Mouse (Mus musculus) lung, embryonic 16.5 days (tissue): Measurements from ENCODE around the gene Cdh4. TPM values are rescaled to one million over a fixed set of nuclear protein-coding genes. Genes with fewer than 3 reads are reported as not detected.

ENCODE experiments used
- ATAC-seq: fragments of 200-750 bp; cut with Nextera tagmentation; 2 replicates; pipeline ENCODE4 v1.8.0; 2017; ENCODE audit warnings: low read depth, mild to moderate bottlenecking, moderate library complexity
- H3K27ac ChIP-seq: fragments of 300-500 bp; sonication (generic); 2 replicates; pipeline ENCODE4 v1.5.1; 2014; ENCODE audit warnings: mild to moderate bottlenecking, control low read depth, low read length
- H3K27me3 ChIP-seq: fragments of 300-500 bp; sonication (generic); 2 replicates; pipeline ENCODE4 v1.6.1; 2014; ENCODE audit warnings: low read depth, low read length, mixed read lengths; ENCODE audit not compliant: control insufficient read depth, insufficient read depth
- H3K36me3 ChIP-seq: fragments of 300-500 bp; sonication (generic); 2 replicates; pipeline ENCODE4 v1.6.1; 2014; ENCODE audit warnings: low read length; ENCODE audit not compliant: control insufficient read depth, insufficient read depth
- H3K4me1 ChIP-seq: fragments of 300-500 bp; sonication (generic); replicated peaks from 2 replicates; pipeline ENCODE4 v1.6.1; 2014; ENCODE audit warnings: low read length, mixed read lengths; ENCODE audit not compliant: control insufficient read depth, insufficient read depth
- H3K4me2 ChIP-seq: fragments of 300-500 bp; sonication (generic); 2 replicates; pipeline ENCODE4 v1.6.1; 2014; ENCODE audit warnings: low read depth, low read length, control low read depth
- H3K4me3 ChIP-seq: fragments of 300-500 bp; sonication (generic); 2 replicates; pipeline ENCODE4 v1.5.1; 2014; ENCODE audit warnings: mild to moderate bottlenecking, low read length, control low read depth
- H3K9ac ChIP-seq: fragments of 300-500 bp; sonication (generic); 2 replicates; pipeline ENCODE4 v1.6.1; 2014; ENCODE audit warnings: low read length, control low read depth
- H3K9me3 ChIP-seq: fragments of 300-500 bp; sonication (generic); 2 replicates; pipeline ENCODE4 v1.6.1; 2016; ENCODE audit warnings: low read length; ENCODE audit not compliant: control insufficient read depth
- WGBS: fragments of 180-500 bp; shearing (Covaris S2); extraction: QIAGEN DNeasy Blood & Tissue Kit; methylation state at CpG from one replicate; pipeline ENCODE4 v1.1.7; 2014; 5-methylcytosine and 5-hydroxymethylcytosine counted together
- polyA plus RNA-seq: library from polyadenylated mRNA; unstranded; fragments of >200 nt; fragmentation: Nextera tagmentation; extraction: Ambion mirVana; gene quantifications from 2 replicates; pipeline ENCODE4 v1.2.1, GENCODE M21; 2015

Gene Cdh4
- polyA plus RNA-seq, 1 experiment from 2014 or later: 7.0 TPM

DNA sequence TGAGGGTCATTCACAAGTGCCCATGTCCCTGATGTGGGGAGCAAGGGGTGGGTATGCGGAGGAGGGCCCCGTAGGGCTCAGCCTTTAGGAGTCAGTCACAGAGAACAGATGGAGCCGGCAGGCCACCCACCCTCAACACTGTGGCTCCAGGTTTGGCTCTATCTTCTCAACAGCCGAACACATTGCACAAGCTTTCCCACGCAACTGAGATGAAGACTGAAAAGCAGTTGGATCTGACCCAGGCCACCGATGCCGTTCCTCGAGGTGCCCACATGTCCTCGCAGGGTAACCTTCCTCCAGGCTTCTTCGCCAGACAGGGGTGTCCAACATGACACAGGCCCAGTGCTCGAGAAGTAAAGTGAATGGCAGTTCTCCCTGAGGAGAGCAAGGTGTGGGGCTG, 144.2 kb downstream of the Cdh4 start:
- no peaks in the 10 kb centered on the region for H3K9me3 ChIP-seq
- 76% methylated on average over 11 of the region's 11 CpGs for WGBS
- no peak for ATAC-seq
- no peaks in the 10 kb centered on the region for H3K4me1 ChIP-seq
- H3K36me3 ChIP-seq: no peaks in the 10 kb centered on the region
- H3K4me2 ChIP-seq: no peak overlapping the region
- no peak overlapping the region for H3K27ac ChIP-seq
- no peak overlapping the region for H3K4me3 ChIP-seq
- no peaks in the 10 kb centered on the region for H3K27me3 ChIP-seq
- no peak overlapping the region for H3K9ac ChIP-seq

DNA sequence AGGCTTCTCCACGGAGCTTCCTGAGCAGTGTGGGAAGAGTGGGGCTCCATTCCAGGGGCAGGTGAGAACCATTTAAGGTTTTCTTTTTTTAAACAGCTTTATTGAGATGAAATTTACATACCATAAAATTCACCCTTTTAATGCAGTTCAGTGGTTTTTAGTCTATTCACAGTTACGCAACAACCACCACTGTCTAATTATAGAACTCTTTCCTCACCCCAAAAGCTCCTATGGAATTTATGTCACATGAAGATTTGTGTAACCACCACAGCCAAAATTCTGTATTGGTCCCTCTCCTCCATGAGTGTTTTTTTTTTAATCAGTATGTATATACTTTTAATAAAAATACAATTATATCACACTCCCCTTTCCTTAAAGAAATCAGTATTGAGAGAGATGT, 144.8 kb downstream of the Cdh4 start:
- H3K4me3 ChIP-seq: no peak overlapping the region
- no peak overlapping the region for H3K9ac ChIP-seq
- no peak overlapping the region for H3K27ac ChIP-seq
- H3K4me2 ChIP-seq: no peak overlapping the region
- H3K9me3 ChIP-seq: no peaks in the 10 kb centered on the region
- 72% methylated on average over 2 of the region's 2 CpGs for WGBS
- no peaks in the 10 kb centered on the region for H3K36me3 ChIP-seq
- no peaks in the 10 kb centered on the region for H3K4me1 ChIP-seq
- no peak for ATAC-seq
- no peaks in the 10 kb centered on the region for H3K27me3 ChIP-seq

DNA sequence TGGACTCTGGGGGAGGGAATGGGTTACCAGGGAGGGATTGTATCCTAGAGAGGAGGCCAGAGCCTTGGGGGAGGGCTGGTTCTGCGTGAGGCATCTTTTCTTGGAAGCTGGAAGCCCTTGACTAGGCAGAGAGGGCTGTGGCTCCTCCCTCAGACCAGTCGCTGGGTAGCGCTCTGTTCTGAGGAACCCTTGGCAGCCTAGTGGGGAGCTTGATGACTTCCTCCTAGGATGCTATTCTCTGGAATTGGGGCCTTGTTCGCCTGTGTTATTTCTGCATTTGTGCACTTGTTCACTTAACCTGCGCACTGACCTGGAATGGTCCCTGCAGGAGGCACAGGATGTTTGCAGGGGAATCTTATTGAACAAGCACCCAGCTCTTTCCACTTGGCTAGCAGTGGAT, 149.4 kb downstream of the Cdh4 start:
- 56% methylated on average over 5 of the region's 5 CpGs for WGBS
- H3K4me2 ChIP-seq: no peak overlapping the region
- H3K4me3 ChIP-seq: no peak overlapping the region
- no peak for ATAC-seq
- no peaks in the 10 kb centered on the region for H3K36me3 ChIP-seq
- H3K4me1 ChIP-seq: no peaks in the 10 kb centered on the region
- H3K27me3 ChIP-seq: no peaks in the 10 kb centered on the region
- H3K9me3 ChIP-seq: no peaks in the 10 kb centered on the region
- H3K27ac ChIP-seq: no peak overlapping the region
- H3K9ac ChIP-seq: no peak overlapping the region

DNA sequence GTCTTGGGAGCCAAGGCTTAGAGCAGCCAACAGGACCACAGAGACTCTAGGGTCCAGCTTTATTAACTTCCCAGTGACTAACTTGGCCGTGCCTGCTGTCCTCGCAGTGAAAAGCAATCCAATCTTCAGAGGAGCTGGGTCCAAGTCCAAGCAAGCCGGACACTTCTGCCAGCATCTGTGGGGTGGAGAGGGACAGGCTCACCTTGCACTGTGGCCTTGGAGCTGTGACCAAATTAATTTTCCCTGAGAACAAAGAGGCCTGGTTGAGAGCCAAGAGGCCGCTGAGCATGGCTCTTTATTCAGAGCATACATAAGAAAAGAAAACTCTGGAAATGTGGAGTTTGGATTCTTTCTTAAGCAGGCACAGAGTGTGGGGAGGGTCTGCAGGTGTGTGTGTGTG, 152.8 kb downstream of the Cdh4 start:
- no peak for ATAC-seq
- WGBS: 69% methylated on average over 4 of the region's 4 CpGs

DNA sequence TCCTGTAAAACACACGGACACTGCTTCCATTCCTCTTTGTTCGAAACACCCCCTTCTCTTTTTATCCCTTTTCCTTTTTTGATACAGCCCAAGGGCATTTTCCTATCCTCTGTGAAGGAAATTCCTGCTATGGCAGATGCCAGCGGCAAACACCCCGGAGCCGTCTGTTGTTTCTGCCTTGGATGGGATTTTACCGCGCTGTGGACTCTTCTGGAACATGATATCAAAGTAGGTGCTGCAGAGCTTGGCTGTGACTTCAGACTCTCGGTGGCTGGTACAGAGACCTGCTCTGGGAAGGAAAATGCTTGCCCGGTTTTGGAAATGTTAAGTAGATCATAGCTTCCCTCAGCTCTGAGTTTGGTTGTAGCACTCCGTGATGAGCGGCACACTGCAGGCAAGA, 156.7 kb downstream of the Cdh4 start:
- Histone ChIP-seq H3K27ac (no peak overlapping the region), H3K27me3 (no peaks in the 10 kb centered on the region), H3K9me3 (no peaks in the 10 kb centered on the region), H3K4me1 (no peaks in the 10 kb centered on the region), H3K9ac (no peak overlapping the region), H3K36me3 (no peaks in the 10 kb centered on the region), H3K4me3 (no peak overlapping the region), H3K4me2 (no peak overlapping the region)
- ATAC-seq: no peak
- 79% methylated on average over 11 of the region's 11 CpGs for WGBS

More for the DNA sequence above, 152.8 kb downstream of the Cdh4 start:
- H3K9ac ChIP-seq: no peak overlapping the region
- H3K27ac ChIP-seq: no peak overlapping the region
- no peaks in the 10 kb centered on the region for H3K4me1 ChIP-seq
- no peaks in the 10 kb centered on the region for H3K27me3 ChIP-seq
- no peak overlapping the region for H3K4me2 ChIP-seq
- H3K36me3 ChIP-seq: no peaks in the 10 kb centered on the region
- H3K4me3 ChIP-seq: no peak overlapping the region
- H3K9me3 ChIP-seq: no peaks in the 10 kb centered on the region

DNA sequence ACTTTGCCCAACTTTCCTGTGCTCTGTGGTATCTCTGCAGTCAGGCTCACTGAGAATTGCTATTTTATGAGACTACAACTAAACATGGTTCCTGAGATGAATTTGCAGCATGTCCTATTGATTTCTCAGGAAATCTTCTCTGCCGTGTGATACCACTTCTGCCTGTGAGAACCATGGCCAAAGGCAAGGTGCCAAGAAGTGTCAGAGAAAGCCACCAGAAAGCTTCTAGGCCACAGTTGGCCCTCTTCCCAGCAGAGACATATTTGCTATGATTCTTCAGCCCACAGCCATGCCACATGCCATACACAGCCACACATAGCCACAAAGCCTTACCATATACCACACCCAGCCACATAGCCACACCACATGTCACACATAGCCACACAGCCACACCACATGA, 157.7 kb downstream of the Cdh4 start:
- H3K4me3 ChIP-seq: no peak overlapping the region
- H3K27ac ChIP-seq: no peak overlapping the region
- no peaks in the 10 kb centered on the region for H3K4me1 ChIP-seq
- no peaks in the 10 kb centered on the region for H3K9me3 ChIP-seq
- no peak overlapping the region for H3K4me2 ChIP-seq
- H3K36me3 ChIP-seq: no peaks in the 10 kb centered on the region
- no peak for ATAC-seq
- WGBS: 50% methylated on average over 1 of the region's 1 CpGs
- no peaks in the 10 kb centered on the region for H3K27me3 ChIP-seq
- H3K9ac ChIP-seq: no peak overlapping the region

DNA sequence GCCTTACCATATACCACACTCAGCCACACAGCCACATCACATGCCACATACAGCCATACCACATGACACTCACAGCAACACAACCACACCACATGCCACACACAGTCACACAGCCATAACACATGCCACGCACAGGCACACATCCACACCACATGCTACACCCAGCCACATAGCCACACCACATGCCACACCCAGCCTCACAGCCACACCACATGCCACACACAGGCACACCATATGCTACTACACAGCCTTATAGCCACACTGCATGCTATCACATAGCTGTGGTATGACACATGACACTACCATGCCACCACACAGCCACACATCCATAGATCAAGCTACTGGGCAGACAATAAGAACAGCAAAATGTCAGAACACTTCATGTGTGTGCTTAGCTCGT, 158.1 kb downstream of the Cdh4 start:
- H3K4me1 ChIP-seq: no peaks in the 10 kb centered on the region
- 62% methylated on average over 2 of the region's 2 CpGs for WGBS
- H3K4me3 ChIP-seq: no peak overlapping the region
- no peak overlapping the region for H3K9ac ChIP-seq
- no peaks in the 10 kb centered on the region for H3K9me3 ChIP-seq
- no peaks in the 10 kb centered on the region for H3K36me3 ChIP-seq
- no peak overlapping the region for H3K4me2 ChIP-seq
- ATAC-seq: no peak
- no peaks in the 10 kb centered on the region for H3K27me3 ChIP-seq
- no peak overlapping the region for H3K27ac ChIP-seq

DNA sequence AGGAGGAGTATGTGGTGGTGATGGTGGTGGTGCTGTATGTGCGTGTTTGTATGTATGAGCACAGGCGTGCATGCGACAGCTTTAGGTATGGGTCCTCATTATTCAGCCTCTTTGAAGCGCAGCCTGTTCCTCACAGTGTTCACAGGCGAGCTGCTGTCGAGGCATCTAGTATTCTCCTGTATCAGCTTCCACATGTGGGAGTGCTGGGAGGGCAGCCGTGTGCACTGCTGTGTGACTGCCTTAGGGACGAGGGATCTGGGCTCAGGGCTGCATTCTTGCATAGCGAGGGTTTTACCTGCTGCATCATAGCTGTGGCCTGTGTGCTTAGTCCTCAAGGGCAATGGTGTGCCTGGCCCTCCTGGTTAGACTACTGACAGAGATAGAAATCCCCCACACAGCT, 158.9 kb downstream of the Cdh4 start:
- WGBS: 76% methylated on average over 9 of the region's 9 CpGs
- H3K27me3 ChIP-seq: no peaks in the 10 kb centered on the region
- no peak for ATAC-seq
- no peak overlapping the region for H3K9ac ChIP-seq
- H3K27ac ChIP-seq: no peak overlapping the region
- no peaks in the 10 kb centered on the region for H3K4me1 ChIP-seq
- no peak overlapping the region for H3K4me2 ChIP-seq
- H3K9me3 ChIP-seq: no peaks in the 10 kb centered on the region
- H3K4me3 ChIP-seq: no peak overlapping the region
- no peaks in the 10 kb centered on the region for H3K36me3 ChIP-seq

DNA sequence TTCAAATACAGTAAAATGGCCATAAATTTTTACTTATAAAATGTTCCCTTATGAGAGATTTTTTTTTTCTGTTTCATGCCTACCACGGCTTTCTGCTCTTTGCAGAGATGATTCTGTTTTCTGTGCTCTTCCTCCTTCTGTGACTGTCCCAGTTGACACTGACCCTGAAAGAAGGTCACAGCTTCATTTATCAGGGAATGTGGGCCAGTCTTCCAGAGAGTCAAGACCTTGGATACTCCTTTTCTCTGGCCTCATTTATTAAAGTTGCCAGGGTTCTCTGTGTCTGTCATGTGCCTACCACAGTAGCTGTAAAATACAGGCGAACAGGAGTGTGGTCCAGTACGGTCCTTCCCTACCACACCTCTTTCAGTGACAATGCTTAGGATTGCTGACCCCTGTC, 162.5 kb downstream of the Cdh4 start:
- WGBS: 69% methylated on average over 3 of the region's 3 CpGs

DNA sequence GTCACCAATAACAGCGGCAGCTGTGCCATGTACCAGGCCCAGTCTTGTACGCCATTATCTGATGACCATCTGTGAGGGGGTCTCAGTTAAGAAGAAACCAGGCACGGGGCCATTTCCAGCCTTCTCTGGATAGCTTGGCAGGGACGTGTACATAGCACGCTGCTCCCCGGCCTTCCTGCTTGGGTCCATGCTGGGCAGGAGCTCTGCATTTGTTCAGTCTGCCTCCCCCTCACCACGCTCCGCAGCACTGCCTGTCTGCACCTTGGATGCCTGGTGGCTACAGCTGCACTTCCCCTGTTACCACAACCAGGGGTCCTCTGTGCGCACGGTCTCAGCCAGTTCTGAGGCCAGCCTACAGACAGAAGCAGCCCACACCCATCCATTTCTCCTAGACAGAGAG, 163.0 kb downstream of the Cdh4 start:
- no peak for ATAC-seq
- H3K36me3 ChIP-seq: no peaks in the 10 kb centered on the region
- no peaks in the 10 kb centered on the region for H3K9me3 ChIP-seq
- WGBS: 54% methylated on average over 10 of the region's 10 CpGs
- H3K4me1 ChIP-seq: no peaks in the 10 kb centered on the region
- no peak overlapping the region for H3K4me2 ChIP-seq
- H3K9ac ChIP-seq: no peak overlapping the region
- H3K27ac ChIP-seq: no peak overlapping the region
- H3K27me3 ChIP-seq: no peaks in the 10 kb centered on the region
- H3K4me3 ChIP-seq: no peak overlapping the region

More for the DNA sequence above, 162.5 kb downstream of the Cdh4 start:
- Histone ChIP-seq H3K27ac (no peak overlapping the region), H3K9ac (no peak overlapping the region), H3K4me1 (no peaks in the 10 kb centered on the region), H3K27me3 (no peaks in the 10 kb centered on the region), H3K36me3 (no peaks in the 10 kb centered on the region), H3K4me3 (no peak overlapping the region), H3K9me3 (no peaks in the 10 kb centered on the region), H3K4me2 (no peak overlapping the region)
- no peak for ATAC-seq
